Mouse (Mus musculus): Measurements from ENCODE around the gene Fam120a. TPM values are rescaled to one million over a fixed set of nuclear protein-coding genes. Genes with fewer than 3 reads are reported as not detected.
A peak's percentile ranks its signal among the peaks of the same experiment; 100 is the strongest.

Gene Fam120a
- polyA plus RNA-seq, 1 experiment from 2014 or later = 18.1 TPM

- Histone ChIP-seq H3K9ac (ENCODE audit: low read length) (peak within 1 kb of the TSS; percentile 100), H3K9me3 (ENCODE audit: control insufficient read depth, low read length) (no peaks in the 10 kb centered on the region), H3K27me3 (ENCODE audit: control insufficient read depth, insufficient read depth, low read length) (no peaks in the 10 kb centered on the region), H3K4me3 (ENCODE audit: low read depth, low read length) (peak within 1 kb of the TSS; percentile 83), H3K4me2 (replicated peaks; ENCODE audit: low read depth) (peak within 1 kb of the TSS; percentile 94), H3K27ac (replicated peaks) (peak within 1 kb of the TSS; percentile 97), H3K4me1 (replicated peaks; ENCODE audit: control insufficient read depth, insufficient read depth) (peaks cover 19% of the 10 kb centered on the region), H3K36me3 (ENCODE audit: control insufficient read depth, insufficient read depth, low read length) (no peaks in the 10 kb centered on the region)
- ATAC-seq (ENCODE audit: low FRiP score, low TSS enrichment) (peak; percentile 11; the same call in 1 of the 2 replicates), DNase-seq (ENCODE audit: low spot score) (peak; percentile 51)
- TF ChIP-seq EP300 (optimal IDR thresholded peaks at IDR 0.05) = no peak
- no peak for TF ChIP-seq CTCF (IDR thresholded peaks at IDR 0.05; ENCODE audit: low read depth)
- WGBS = 1% methylated on average over 19 of the region's 117 CpGs
These were observed 96.8 kb downstream of the Fam120a start, which contains the start of gene Phf2 for GRCm38 (mm10) chr13:48870771-48871731. Phf2 (minus strand) TSS chr13:48871119.

- Histone ChIP-seq H3K4me1 (replicated peaks; ENCODE audit: control insufficient read depth, insufficient read depth) (peaks cover 19% of the 10 kb centered on the region), H3K36me3 (ENCODE audit: control insufficient read depth, insufficient read depth, low read length) (no peaks in the 10 kb centered on the region), H3K27ac (replicated peaks) (peak overlapping the region; percentile 97), H3K27me3 (ENCODE audit: control insufficient read depth, insufficient read depth, low read length) (no peaks in the 10 kb centered on the region), H3K4me3 (ENCODE audit: low read depth, low read length) (peak overlapping the region; percentile 83), H3K9me3 (ENCODE audit: control insufficient read depth, low read length) (no peaks in the 10 kb centered on the region), H3K4me2 (replicated peaks; ENCODE audit: low read depth) (peak overlapping the region; percentile 94), H3K9ac (ENCODE audit: low read length) (peak overlapping the region; percentile 100)
- under 1% methylated on average over 48 of the region's 102 CpGs for WGBS
- TF ChIP-seq EP300 (optimal IDR thresholded peaks at IDR 0.05) (no peak), CTCF (IDR thresholded peaks at IDR 0.05; ENCODE audit: low read depth) (no peak)
- peak; percentile 50 for DNase-seq (ENCODE audit: low spot score)
- ATAC-seq (ENCODE audit: low FRiP score, low TSS enrichment) = peak; percentile 30
These were observed 97.7 kb downstream of the Fam120a start for GRCm38 (mm10) chr13:48869950-48870770.

GRCm38 (mm10) chr13:48869600-48869949 is 98.2 kb downstream of the Fam120a start:
- Histone ChIP-seq H3K27ac (replicated peaks) (peak overlapping the region; percentile 97), H3K9me3 (ENCODE audit: control insufficient read depth, low read length) (no peaks in the 10 kb centered on the region), H3K27me3 (ENCODE audit: control insufficient read depth, insufficient read depth, low read length) (no peaks in the 10 kb centered on the region), H3K4me2 (replicated peaks; ENCODE audit: low read depth) (peak overlapping the region; percentile 94), H3K36me3 (ENCODE audit: control insufficient read depth, insufficient read depth, low read length) (no peaks in the 10 kb centered on the region), H3K4me1 (replicated peaks; ENCODE audit: control insufficient read depth, insufficient read depth) (peaks cover 19% of the 10 kb centered on the region), H3K4me3 (ENCODE audit: low read depth, low read length) (peak overlapping the region; percentile 83), H3K9ac (ENCODE audit: low read length) (peak overlapping the region; percentile 100)
- WGBS = 2% methylated on average over 5 of the region's 5 CpGs
- DNase-seq (ENCODE audit: low spot score) (peak; percentile 44), ATAC-seq (ENCODE audit: low FRiP score, low TSS enrichment) (peak; percentile 41)
- TF ChIP-seq EP300 (optimal IDR thresholded peaks at IDR 0.05) (no peak), CTCF (IDR thresholded peaks at IDR 0.05; ENCODE audit: low read depth) (no peak)

GRCm38 (mm10) chr13:48869088-48869487 is 98.7 kb downstream of the Fam120a start:
- Histone ChIP-seq H3K36me3 (ENCODE audit: control insufficient read depth, insufficient read depth, low read length) (no peaks in the 10 kb centered on the region), H3K9me3 (ENCODE audit: control insufficient read depth, low read length) (no peaks in the 10 kb centered on the region), H3K4me3 (ENCODE audit: low read depth, low read length) (peak overlapping the region; percentile 83), H3K4me2 (replicated peaks; ENCODE audit: low read depth) (peak overlapping the region; percentile 94), H3K9ac (ENCODE audit: low read length) (peak overlapping the region; percentile 100), H3K4me1 (replicated peaks; ENCODE audit: control insufficient read depth, insufficient read depth) (peaks cover 19% of the 10 kb centered on the region), H3K27me3 (ENCODE audit: control insufficient read depth, insufficient read depth, low read length) (no peaks in the 10 kb centered on the region), H3K27ac (replicated peaks) (peak overlapping the region; percentile 97)
- no peak for DNase-seq (ENCODE audit: low spot score)
- WGBS = 22% methylated on average over 5 of the region's 5 CpGs
- ATAC-seq (ENCODE audit: low FRiP score, low TSS enrichment) = no peak
- no peak for TF ChIP-seq EP300 (optimal IDR thresholded peaks at IDR 0.05)
- no peak for TF ChIP-seq CTCF (IDR thresholded peaks at IDR 0.05; ENCODE audit: low read depth)

GRCm38 (mm10) chr13:48864673-48865356 is 103.0 kb downstream of the Fam120a start:
- H3K27me3 ChIP-seq (ENCODE audit: control insufficient read depth, insufficient read depth, low read length) = no peaks in the 10 kb centered on the region
- 72% methylated on average over 12 of the region's 12 CpGs for WGBS

More at GRCm38 (mm10) chr13:48864673-48865356, 103.0 kb downstream of the Fam120a start:
- ATAC-seq (ENCODE audit: low FRiP score, low TSS enrichment) = no peak
- Histone ChIP-seq H3K4me2 (replicated peaks; ENCODE audit: low read depth) (no peak overlapping the region), H3K4me1 (replicated peaks; ENCODE audit: control insufficient read depth, insufficient read depth) (peaks cover 13% of the 10 kb centered on the region), H3K9me3 (ENCODE audit: control insufficient read depth, low read length) (no peaks in the 10 kb centered on the region), H3K27ac (replicated peaks) (no peak overlapping the region), H3K36me3 (ENCODE audit: control insufficient read depth, insufficient read depth, low read length) (no peaks in the 10 kb centered on the region), H3K4me3 (ENCODE audit: low read depth, low read length) (no peak overlapping the region), H3K9ac (ENCODE audit: low read length) (peak overlapping the region; percentile 38)
- no peak for DNase-seq (ENCODE audit: low spot score)
- TF ChIP-seq CTCF (IDR thresholded peaks at IDR 0.05; ENCODE audit: low read depth) = no peak
- TF ChIP-seq EP300 (optimal IDR thresholded peaks at IDR 0.05) = no peak

Data from stomach, postnatal 0 days (tissue).